34 mouse cellular contexts compared by ENCODE assay signal in the genomic region with DNA sequence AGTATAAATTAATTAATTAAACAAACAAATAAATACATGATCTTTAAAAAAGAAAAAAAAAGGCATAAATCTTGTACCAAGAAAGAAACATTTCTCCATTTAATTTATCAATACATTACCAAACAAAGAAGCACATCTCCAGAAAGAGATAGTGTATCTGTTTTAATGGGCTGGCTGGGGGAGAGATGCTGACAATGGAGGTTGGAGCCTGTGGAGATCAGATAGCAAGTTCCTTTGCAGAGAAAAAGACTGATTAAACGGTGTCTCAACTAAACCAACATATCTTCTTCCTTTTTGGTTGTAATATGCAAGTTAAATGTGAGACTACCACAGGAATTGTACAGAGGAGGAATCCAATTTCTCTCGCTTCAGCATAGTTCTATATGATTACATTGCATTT.
"Had no signal": no experiment of that assay in that cellular context is flagged by ENCODE, and none has a peak within 500 bp of the region (broad histone marks: within the 10 kb centered on the region; RNA-seq: fewer than 3 reads in every experiment).

No protein-coding gene starts in this region.

- DNase-seq: heart, postnatal 10 days; heart, postnatal 14 days; heart, postnatal 36 days; heart, postnatal 4 days; kidney, adult 11 months; kidney, adult 18-20 months; kidney, adult 2 months; kidney, adult 8-10 months; kidney, adult 9 months; kidney, postnatal 10 days; kidney, postnatal 14 days; kidney, postnatal 25 days; kidney, postnatal 36 days; kidney, postnatal 4 days; layer of hippocampus, adult 9-11 months; layer of hippocampus, postnatal 36 days had no signal

- H3K27ac ChIP-seq: heart, embryonic 13.5 days; heart, embryonic 15.5 days; hindbrain, embryonic 10.5 days; hindbrain, embryonic 12.5 days; hindbrain, embryonic 13.5 days; hindbrain, embryonic 14.5 days; hindbrain, embryonic 15.5 days; hindbrain, postnatal 0 days; intestine, embryonic 15.5 days; kidney, embryonic 15.5 days; kidney, postnatal 0 days; layer of hippocampus, adult 2 months; left cerebral cortex, adult 2 months had no signal

- H3K4me1 ChIP-seq: heart, embryonic 12.5 days; heart, embryonic 13.5 days; heart, embryonic 15.5 days; hindbrain, embryonic 10.5 days; hindbrain, embryonic 12.5 days; hindbrain, embryonic 13.5 days; hindbrain, embryonic 15.5 days; intestine, embryonic 15.5 days; kidney, embryonic 15.5 days had no signal

- H3K27me3 ChIP-seq: heart, embryonic 12.5 days; heart, embryonic 13.5 days; heart, embryonic 15.5 days; hindbrain, embryonic 12.5 days; hindbrain, embryonic 13.5 days; hindbrain, embryonic 15.5 days; intestine, embryonic 15.5 days; kidney, embryonic 15.5 days had no signal

- H3K4me3 ChIP-seq: heart, embryonic 12.5 days; heart, embryonic 13.5 days; heart, embryonic 15.5 days; hindbrain, embryonic 10.5 days; hindbrain, embryonic 12.5 days; hindbrain, embryonic 13.5 days; hindbrain, embryonic 15.5 days; intestine, embryonic 15.5 days; kidney, embryonic 15.5 days; layer of hippocampus, adult 2 months; left cerebral cortex, adult 2 months had no signal

- H3K9me3 ChIP-seq: heart, embryonic 12.5 days; heart, embryonic 13.5 days; heart, embryonic 15.5 days; hindbrain, embryonic 10.5 days; hindbrain, embryonic 12.5 days; hindbrain, embryonic 13.5 days; hindbrain, embryonic 15.5 days; intestine, embryonic 15.5 days; kidney, embryonic 15.5 days had no signal

- H3K9ac ChIP-seq: heart, embryonic 12.5 days; heart, embryonic 13.5 days; heart, embryonic 15.5 days; hindbrain, embryonic 12.5 days; hindbrain, embryonic 13.5 days; hindbrain, embryonic 14.5 days; hindbrain, embryonic 15.5 days; intestine, embryonic 15.5 days; kidney, embryonic 15.5 days had no signal

- H3K36me3 ChIP-seq: heart, embryonic 12.5 days; heart, embryonic 13.5 days; heart, embryonic 15.5 days; hindbrain, embryonic 10.5 days; hindbrain, embryonic 12.5 days; hindbrain, embryonic 13.5 days; hindbrain, embryonic 15.5 days; intestine, embryonic 15.5 days; kidney, embryonic 15.5 days had no signal

- ATAC-seq: hindbrain, embryonic 16.5 days; hindbrain, postnatal 0 days; inflammation-experienced regulatory T-cells, adult 6 months; intestine, embryonic 15.5 days; intestine, embryonic 16.5 days; intestine, postnatal 0 days had no signal
